Mouse (Mus musculus) cerebellum, adult 2 months (tissue): Measurements from ENCODE around the gene Pla2g16. TPM values are rescaled to one million over a fixed set of nuclear protein-coding genes. Genes with fewer than 3 reads are reported as not detected.
A peak's percentile ranks its signal among the peaks of the same experiment; 100 is the strongest.

Experiments used
- DNase-seq, 2 experiments: peaks; one replicate each; pipeline ENCODE4 v3.0.0; 2021
- H3K27ac ChIP-seq: fragments of 200-500 bp; 2 replicates; pipeline ENCODE4 v1.5.1; 2012; ENCODE audit warnings: low read length, control low read depth, inconsistent platforms; ENCODE audit not compliant: insufficient read depth
- H3K27me3 ChIP-seq: fragments of 200-500 bp; 2 replicates; pipeline ENCODE4 v1.6.1; 2012; ENCODE audit warnings: inconsistent platforms, mild to moderate bottlenecking, low read length, moderate library complexity; ENCODE audit not compliant: control insufficient read depth, insufficient read depth
- H3K4me1 ChIP-seq: fragments of 200-500 bp; 2 replicates; pipeline ENCODE4 v1.6.1; 2011; ENCODE audit warnings: low read length; ENCODE audit not compliant: control insufficient read depth, insufficient read depth
- H3K4me3 ChIP-seq: fragments of 200-500 bp; replicated peaks from 2 replicates; pipeline ENCODE3; 2011; ENCODE audit warnings: mild to moderate bottlenecking, low read depth, low read length, control low read depth; ENCODE audit not compliant: insufficient read depth
- CTCF ChIP-seq: fragments of 200-500 bp; IDR thresholded peaks from 2 replicates; pipeline ENCODE4 v1.5.1; 2011; ENCODE audit warnings: low read depth, mild to moderate bottlenecking, control low read depth, low read length, moderate library complexity, borderline replicate concordance; ENCODE audit not compliant: insufficient read depth
- POLR2A ChIP-seq: fragments of 200-500 bp; IDR thresholded peaks from 2 replicates; pipeline ENCODE4 v1.6.1; 2011; ENCODE audit warnings: low read length, control low read depth, borderline replicate concordance; ENCODE audit not compliant: insufficient read depth
- WGBS: fragments of 180-500 bp; shearing (Covaris S2); methylation state at CpG from one replicate; pipeline ENCODE4 v1.1.7; 2018; 5-methylcytosine and 5-hydroxymethylcytosine counted together
- polyA plus RNA-seq: library from polyadenylated mRNA; depleted of rRNA; stranded (reverse); fragments of >200 nt; gene quantifications from 2 replicates; pipeline ENCODE4 v1.2.3, GENCODE M21; 2012; rRNA removed

The Pla2g16 gene
- 50.6 and 56.9 TPM in 2 replicates for polyA plus RNA-seq

DNA sequence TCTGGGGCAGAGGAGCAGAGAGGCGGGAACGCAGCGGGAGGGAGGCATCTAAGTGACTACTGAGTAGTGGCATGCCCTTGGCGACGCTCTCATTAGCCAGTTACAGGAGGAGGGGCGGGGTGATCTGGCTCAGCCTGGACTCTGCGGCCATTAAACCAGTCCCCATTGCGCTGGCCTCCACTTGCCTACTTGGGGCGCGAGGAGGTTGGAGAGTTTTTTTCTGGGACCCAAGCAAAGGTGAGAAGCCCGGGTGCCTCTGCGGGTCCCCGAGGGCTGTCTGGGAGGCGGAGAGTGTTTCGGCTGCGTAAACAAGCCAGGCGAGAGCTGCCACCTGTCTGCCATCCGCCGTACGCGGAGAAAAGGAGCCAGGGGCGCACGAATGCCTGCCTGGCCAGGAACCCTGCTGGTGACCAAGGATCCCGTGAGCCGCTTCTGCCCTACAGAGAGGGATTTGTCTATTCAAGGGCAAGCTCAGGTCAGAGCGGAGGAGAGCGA lies at the start of gene Pla2g16:
Pla2g16 (plus strand) TSS at position 132 of the 495 bp plus-strand sequence.
- no peaks in the 10 kb centered on the region for H3K4me1 ChIP-seq
- DNase-seq: peak; percentile 18 to 28
- H3K27me3 ChIP-seq: no peaks in the 10 kb centered on the region
- TF ChIP-seq POLR2A: no peak
- TF ChIP-seq CTCF: no peak
- WGBS: under 1% methylated on average over 27 of the region's 27 CpGs
- H3K27ac ChIP-seq: no peak within 1 kb of the TSS
- H3K4me3 ChIP-seq: peak within 1 kb of the TSS; percentile 24

DNA sequence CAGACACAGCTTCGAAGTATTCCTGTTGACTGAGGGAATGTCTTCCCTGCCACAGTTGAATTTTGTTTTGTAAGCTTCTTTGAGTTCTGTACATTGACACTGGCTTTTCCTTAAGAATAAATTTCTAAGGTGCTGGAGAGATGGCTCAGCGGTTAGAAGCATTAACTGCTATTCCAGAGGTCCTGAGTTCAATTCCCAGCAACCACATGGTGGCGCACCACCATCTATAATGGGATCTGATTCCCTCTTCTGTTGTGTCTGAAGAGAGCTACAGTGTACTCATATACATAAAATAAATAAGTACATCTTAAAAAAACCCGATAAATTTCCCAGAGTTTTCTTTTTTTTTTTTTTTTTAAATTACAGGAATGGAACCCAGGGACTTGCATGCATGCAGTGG lies 49.2 kb upstream of the Pla2g16 start:
- WGBS: 79% methylated on average over 4 of the region's 4 CpGs
- no peaks in the 10 kb centered on the region for H3K4me1 ChIP-seq
- DNase-seq: no peak

DNA sequence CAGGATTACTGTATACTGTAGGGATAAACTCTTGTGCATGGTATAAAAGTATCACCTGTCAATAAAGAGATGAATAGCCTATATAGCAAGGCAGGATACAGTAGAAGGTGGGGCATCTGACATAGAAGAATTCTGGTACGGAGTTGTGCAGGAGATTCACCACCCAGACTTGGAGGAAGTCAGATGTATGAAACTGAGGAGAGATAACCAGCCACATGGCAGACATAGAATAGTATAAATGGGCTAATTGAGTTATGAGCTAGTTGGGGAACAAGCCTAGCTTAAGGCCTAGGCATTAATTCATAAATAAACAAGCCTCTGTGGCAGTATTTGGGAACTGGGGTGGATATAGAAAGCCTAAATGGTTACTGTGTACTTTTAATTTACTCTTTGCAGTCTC lies 40.8 kb upstream of the Pla2g16 start:
- Histone ChIP-seq H3K27ac (no peak overlapping the region), H3K27me3 (no peaks in the 10 kb centered on the region), H3K4me3 (no peak overlapping the region), H3K4me1 (no peaks in the 10 kb centered on the region)
- no peak for DNase-seq
- TF ChIP-seq CTCF: no peak
- no peak for TF ChIP-seq POLR2A
- WGBS: 82% methylated on average over 1 of the region's 1 CpGs

More for the DNA sequence above, 49.2 kb upstream of the Pla2g16 start:
- H3K4me3 ChIP-seq: no peak overlapping the region
- no peak overlapping the region for H3K27ac ChIP-seq
- no peaks in the 10 kb centered on the region for H3K27me3 ChIP-seq
- no peak for TF ChIP-seq CTCF
- TF ChIP-seq POLR2A: no peak

DNA sequence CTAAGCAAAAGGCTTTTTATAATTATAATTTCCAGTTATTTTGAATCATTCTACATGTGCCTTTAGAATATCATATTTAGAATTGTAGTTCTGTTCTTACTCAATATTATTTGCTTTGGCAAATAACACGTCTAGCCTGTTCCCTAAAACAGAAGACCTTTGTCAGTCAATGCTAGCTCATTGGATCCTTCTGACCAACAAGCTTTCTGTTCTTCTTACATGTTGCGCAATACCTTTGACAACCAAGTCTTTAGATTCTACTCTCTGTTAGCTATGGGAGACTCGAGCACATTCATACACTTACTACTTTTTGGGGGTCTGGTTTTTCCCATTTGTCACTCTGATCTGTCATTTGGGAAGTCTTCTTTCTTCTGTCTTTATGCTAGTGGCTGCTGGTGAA lies 35.6 kb upstream of the Pla2g16 start:
- TF ChIP-seq CTCF: no peak
- no peak for TF ChIP-seq POLR2A
- no peaks in the 10 kb centered on the region for H3K27me3 ChIP-seq
- WGBS: 90% methylated on average over 3 of the region's 3 CpGs
- DNase-seq: no peak
- no peak overlapping the region for H3K27ac ChIP-seq
- no peaks in the 10 kb centered on the region for H3K4me1 ChIP-seq
- no peak overlapping the region for H3K4me3 ChIP-seq

DNA sequence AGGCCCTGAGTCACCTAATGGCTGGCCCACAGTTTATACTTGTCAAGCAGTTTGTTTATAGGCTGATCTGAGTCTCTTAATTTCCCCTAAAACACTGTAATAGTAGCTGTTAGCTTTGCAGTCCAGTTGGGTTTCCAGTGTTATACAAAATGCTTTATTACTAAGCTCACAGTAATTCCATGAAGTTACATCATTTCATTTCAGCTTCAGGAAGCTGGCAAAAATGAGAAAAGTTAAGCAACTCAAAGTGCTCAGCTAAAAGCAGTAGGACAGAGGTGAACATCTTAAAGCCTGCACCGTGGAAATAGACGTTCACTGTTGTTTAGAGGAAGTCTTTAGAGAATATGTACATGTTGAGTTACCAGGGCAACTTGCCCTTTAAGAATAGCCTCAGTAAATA lies 34.4 kb upstream of the Pla2g16 start:
- no peak for DNase-seq
- Histone ChIP-seq H3K4me3 (no peak overlapping the region), H3K4me1 (no peaks in the 10 kb centered on the region), H3K27ac (no peak overlapping the region), H3K27me3 (no peaks in the 10 kb centered on the region)
- TF ChIP-seq POLR2A: no peak
- no peak for TF ChIP-seq CTCF
- 96% methylated on average over 2 of the region's 2 CpGs for whole genome bisulfite sequencing

DNA sequence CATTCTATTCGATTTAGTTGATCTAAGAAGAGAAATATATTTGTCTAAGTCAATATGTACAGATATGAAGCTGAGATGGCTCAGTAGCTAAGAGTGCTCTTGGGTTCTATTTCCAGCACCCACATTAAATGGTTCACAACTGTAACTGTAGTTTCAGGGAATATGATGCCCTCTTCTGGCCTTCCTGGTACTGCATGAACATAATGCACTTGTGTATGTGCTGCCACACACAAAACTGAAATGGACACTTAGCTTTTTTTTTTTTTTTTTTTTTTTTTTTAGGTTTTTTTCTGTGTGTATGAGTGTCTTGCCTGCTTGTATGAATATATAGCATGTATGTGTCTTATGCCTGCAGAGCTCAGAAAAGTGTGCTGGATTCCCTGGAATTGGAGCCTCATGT lies 34.0 kb upstream of the Pla2g16 start:
- no peaks in the 10 kb centered on the region for H3K4me1 ChIP-seq
- WGBS: 100% methylated on average over 1 of the region's 1 CpGs
- H3K27me3 ChIP-seq: no peaks in the 10 kb centered on the region
- H3K4me3 ChIP-seq: no peak overlapping the region
- no peak overlapping the region for H3K27ac ChIP-seq
- no peak for TF ChIP-seq CTCF
- TF ChIP-seq POLR2A: no peak
- DNase-seq: no peak

DNA sequence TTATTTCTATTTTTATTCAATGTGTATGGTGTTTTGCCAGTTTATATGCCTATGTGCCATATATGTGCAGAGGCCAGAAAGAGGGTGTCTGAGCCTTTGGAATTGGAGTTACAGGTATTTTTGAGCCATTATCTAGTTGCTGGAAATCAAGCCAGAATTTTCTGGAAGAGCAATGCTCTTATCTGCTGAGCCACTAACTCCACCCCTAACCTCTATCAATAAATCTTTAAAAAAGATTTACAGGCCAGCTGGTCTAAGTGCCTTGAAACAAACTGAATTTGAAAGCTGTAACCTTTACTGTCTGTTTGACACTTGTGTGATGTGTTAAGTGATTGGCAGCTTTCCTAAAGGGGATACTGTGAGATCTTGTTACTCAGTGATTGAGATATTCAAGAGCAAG lies 33.5 kb upstream of the Pla2g16 start:
- H3K4me3 ChIP-seq: no peak overlapping the region
- DNase-seq: no peak
- no peaks in the 10 kb centered on the region for H3K4me1 ChIP-seq
- TF ChIP-seq POLR2A: no peak
- TF ChIP-seq CTCF: no peak
- no peaks in the 10 kb centered on the region for H3K27me3 ChIP-seq
- H3K27ac ChIP-seq: no peak overlapping the region

DNA sequence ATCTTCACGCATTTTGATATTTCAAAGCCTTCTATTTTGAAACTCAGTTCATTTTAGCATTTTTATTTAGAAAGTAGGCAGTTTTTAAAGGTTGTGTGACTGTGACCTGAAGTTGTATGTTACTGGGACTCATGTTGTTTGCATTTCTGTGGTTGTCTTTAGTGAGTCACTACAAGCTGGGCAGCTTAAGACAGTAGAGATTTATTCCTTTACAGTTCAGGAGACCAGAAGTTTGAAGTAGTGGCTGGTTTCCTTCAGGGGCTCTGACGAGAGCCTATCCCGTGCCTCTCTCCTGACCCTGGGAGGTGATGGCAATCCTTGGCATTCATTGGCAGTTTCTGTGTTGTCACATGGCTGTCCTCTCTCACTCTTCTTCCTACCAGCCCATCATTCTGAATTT lies 32.4 kb upstream of the Pla2g16 start:
- Histone ChIP-seq H3K4me1 (no peaks in the 10 kb centered on the region), H3K27me3 (no peaks in the 10 kb centered on the region), H3K27ac (no peak overlapping the region), H3K4me3 (no peak overlapping the region)
- TF ChIP-seq POLR2A: no peak
- no peak for TF ChIP-seq CTCF
- WGBS: 75% methylated on average over 3 of the region's 3 CpGs
- DNase-seq: no peak
